Mouse (Mus musculus) cerebral cortex, adult 2 months (tissue): ENCODE measurements around the gene Rexo1.

ENCODE experiments used
- WGBS: fragments of 180-500 bp; shearing (Covaris S2); methylation state at CpG from one replicate; pipeline ENCODE4 v1.1.7; 2018; 5-methylcytosine and 5-hydroxymethylcytosine counted together

Gene Rexo1

DNA sequence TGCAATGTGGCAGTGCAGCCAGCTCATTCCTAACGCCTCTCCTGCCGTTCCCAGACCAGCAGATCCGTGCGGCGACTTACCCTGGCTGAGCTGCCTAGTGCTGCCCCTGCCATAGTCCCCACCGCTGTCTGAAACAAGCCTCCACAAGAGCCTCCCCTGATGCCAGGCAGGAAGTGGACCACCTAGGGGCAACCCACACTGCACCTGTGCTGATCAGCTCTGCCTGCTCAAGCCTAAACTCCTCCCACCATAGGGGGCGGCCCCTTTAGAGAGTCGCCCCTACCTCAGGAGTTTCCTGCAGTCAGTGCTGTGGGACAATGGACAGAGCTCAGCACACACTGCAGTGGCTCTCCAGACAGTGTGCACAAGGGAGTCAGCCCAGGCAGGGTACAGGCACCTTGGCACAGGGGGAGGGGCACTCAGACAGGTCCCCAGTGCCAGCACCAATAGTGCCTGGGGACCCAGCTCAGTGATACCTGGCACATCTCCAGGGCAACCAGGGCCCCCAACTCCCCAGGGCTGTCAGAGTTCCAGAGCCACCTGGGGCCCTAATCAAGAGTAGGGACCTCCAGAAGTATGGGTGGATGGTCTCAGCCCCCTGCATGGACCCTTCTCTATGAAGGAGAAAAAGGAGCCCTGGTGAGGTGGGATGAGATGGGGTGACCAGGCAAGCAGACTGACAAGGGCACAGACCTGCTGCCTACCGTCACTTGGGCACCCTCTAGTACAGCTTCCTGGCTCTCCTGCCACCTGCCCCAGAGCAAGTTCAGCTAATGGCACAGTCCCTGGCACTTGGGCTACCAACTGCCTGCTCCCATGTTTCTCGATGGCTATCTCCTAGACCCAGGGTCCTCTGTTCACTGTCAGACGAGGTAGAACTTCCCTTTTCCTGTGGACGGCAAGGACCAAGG lies 23.5 kb upstream of the Rexo1 start:
- WGBS = 57% methylated on average over 12 of the region's 12 CpGs

DNA sequence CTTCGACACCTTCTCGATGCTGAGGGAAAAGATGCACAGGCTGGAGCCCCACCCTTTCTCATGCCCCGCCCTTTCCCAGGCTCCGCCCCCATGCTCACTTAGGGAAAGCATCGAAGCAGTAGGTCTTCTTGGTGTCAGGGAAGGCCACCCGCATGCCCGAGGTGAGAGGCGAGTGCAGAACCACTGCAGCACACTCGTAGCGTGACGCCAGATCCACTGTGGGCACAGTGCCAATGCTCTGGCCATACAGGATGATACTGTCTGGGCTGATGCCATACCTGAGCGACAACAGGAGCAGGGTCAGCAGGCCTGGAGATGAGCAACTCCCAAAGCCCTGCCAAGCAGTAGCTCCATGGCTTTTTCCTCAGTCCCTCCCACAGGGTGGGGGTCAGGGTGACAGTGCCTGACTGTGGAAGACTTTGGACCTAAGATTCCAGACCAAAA lies 22.7 kb upstream of the Rexo1 start:
- 55% methylated on average over 12 of the region's 12 CpGs for WGBS

DNA sequence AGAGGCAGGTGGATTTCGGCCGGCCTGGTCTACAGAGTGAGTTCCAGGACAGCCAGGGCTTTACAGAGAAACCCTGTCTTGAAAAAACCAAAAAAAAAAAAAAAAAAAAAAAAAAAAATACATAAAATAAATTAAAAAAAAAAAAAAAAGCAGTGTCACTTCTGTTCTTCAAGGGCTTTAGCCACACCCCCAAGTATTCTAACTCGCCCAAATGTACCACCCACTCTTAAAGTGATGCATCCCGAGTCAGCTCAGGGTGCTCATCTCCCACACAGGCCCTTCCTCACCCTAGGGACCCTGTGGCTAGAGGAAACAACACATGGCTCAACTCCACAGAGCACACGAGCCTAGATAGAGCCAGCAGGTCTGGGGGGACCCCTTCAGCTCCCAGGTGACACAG lies 21.7 kb upstream of the Rexo1 start:
- WGBS = 68% methylated on average over 5 of the region's 5 CpGs

DNA sequence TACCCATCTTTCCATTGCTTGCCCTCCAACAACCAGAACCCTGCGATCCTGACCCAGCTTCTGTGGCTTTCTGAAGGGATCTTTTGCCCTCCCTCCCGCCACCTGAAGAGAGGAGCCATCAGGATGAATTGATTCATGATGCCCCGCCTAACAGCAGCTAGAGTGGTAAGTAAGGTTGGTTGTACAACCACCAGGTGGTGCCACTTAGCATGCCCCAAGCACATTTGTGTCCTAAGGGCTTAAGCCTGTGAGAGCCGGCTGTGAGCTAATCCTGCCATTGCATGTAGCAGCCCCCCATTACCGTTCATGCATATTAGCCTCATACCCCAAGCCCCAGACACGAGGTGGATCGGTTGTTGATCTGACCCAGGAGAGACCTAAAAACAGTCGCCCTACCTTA lies 17.6 kb upstream of the Rexo1 start:
- WGBS = 8% methylated on average over 8 of the region's 8 CpGs

DNA sequence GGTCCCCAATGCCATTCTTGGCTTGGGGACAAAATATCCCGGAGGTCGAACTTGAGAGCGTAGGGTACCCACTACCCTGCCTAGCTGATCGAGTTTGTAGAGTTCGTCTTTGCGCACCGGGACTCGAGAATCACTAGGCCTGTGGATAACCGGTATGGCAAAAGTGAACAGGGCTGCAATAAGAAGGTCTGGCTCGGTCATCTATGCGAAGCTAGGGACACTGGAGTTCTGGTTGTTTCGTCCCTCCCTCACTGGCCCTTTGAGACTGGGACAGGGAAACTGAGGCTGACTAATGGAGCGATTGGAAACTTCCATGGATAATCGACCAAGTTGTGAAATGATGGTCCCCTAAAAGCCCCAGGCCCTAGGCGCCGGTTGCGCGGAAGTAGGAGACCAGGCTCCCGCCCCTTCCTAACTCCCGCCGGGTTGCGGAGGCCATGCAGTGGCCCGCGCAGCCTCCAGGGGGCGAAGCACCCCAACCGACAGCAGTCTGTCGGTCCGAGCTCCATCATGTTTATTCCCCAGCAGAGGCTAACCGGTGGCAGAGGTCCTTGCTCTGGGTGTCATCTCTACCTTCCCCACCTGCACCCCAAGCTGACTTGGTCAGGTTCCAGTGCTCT lies 16.9 kb upstream of the Rexo1 start:
- WGBS = 2% methylated on average over 29 of the region's 29 CpGs

DNA sequence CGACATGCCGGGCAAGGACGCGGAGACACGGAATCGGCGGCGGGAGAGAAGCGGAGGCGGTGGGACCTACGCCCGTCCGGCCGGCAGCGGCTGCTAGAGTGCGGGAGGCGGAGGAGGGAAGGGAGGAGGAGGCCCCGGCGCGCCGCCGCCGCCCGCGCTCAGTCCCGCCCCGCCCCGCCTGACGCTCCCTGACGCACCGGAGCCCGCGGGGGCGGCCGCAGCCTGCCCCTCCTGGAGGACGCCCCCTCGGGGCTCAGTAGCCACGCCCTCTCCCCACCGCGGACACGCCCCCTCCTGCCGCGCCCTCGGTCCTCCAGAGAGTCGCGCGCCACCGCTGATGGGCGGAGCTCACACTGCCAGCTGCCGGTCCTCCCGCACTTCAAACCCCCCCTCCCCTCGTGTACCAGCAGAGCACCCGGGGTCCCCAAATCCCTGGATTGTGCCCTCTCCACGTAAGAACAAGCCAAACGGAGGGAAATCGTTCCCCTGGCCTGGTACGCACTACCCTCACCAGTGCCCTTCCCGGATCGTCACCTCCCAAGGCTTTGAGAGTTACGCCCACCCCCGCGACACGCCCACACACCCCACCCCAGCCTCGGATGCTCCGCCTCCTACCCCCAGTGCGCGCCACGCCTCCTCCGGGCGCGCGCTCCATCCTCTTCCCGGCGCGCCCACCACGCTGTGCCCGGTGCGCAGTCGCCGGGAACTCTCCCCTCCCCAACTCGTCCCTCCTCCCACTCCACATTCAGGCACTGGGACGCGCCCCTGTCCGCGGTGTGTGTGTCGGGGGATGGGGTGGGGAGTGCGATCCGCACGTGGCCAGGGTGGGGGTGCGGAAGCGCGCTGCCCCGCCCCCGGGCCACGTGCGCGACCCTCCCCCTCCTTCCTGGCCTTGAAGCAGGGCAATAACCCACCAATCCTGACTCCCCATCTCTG lies 16.1 kb upstream of the Rexo1 start, which contains the start of gene Klf16:
Klf16 (minus strand) TSS at position 127 of the 936 bp plus-strand sequence.
- WGBS = under 1% methylated on average over 89 of the region's 97 CpGs

DNA sequence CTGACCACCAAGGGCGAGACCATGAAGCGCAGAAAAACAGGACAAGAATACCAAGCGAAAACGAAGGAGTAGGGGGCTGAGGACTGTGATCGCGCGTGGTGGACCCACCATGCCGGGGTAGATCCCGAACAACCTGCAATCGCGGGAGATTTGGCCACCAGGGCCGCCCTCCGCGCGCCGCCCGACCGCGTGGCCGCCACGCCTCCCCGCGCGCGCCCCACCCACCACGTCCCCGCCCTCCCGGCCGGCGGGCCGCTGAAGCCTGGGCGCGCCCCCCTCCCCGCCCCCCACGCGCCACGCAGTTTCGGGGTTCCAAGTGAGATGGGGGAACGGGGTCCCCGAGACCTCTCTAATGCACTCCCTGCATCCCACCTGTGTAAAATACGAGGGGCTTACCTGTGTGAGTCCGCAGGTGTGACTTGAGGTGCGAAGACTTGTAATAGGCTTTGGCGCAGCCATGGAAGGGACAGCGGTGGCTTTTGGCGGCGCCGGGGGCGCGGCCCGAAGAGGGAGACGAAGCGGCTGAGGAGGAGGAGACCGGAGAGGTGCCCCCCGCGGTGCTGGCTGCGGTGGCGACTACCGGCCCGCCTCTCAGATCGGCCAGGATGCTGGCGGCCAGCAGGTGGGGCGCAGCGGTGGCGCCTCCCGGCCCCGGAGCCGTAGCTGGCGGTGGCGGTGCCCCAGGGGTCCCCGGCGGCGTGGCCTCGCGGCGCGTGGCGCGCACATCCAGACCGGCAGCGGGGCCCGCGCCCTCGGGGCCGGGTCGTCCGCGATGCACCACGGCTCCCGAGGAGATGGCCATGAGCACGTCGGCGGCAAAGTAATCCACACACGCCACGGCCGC lies 15.2 kb upstream of the Rexo1 start:
- WGBS = under 1% methylated on average over 88 of the region's 96 CpGs

DNA sequence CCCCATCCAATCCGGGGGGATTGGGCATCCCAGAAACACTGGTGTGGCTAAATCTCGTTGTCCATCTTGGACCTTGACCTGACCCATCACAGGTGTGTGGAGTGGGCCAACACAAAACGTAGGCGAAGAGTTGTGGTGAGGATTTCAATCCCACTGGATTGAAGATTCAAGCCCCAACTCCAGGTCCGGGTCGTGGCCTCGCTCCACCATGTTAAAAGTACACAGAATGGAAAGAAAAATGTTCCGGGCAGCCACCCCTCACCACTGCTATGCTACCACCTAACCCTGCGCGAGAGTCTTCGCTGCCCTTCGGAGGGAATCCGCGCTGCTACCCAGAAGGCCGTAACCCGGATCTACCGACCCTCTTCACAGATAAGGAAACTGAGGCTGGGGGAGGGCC lies 14.6 kb upstream of the Rexo1 start:
- WGBS = 15% methylated on average over 17 of the region's 17 CpGs

DNA sequence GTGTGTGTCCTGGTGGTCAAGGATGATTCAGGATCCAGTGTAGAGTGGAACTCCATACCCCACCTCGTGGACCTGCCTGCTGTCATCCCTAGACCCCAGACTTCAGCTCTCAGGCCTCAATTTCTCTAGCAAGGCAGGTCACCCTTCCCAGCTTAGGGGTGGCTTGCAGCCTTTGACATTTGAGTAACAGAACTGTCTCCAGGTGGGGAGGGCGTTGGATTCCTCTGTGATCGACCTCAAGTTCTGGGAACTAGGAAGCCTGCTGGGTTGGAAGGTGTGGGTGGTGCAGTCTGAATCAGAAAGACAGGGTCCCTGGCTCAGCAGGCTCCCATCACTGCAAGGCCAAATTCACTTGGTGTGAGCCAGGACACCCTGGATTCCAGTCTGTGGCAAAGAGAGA lies 13.5 kb upstream of the Rexo1 start:
- 54% methylated on average over 3 of the region's 3 CpGs for WGBS

DNA sequence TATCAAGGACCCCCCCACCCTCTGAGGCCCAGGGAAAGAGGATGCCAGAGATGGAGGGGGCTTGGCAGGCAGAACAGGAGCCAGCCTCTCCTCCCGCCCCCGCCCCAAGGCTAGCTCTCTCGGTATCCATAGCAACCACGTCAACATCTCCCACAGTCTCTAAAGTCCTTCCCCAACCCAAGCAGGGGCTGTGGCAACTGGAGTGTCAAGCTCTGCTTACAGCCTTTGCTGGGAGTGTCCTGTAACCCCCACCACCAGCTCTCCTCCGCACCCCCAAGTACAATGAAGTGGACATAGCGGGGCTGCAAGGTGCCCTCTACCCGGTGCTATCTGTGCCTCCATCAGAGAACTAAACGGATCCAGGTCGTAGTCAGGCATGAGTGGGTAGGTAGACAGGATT lies 12.6 kb upstream of the Rexo1 start:
- WGBS = 44% methylated on average over 9 of the region's 9 CpGs

DNA sequence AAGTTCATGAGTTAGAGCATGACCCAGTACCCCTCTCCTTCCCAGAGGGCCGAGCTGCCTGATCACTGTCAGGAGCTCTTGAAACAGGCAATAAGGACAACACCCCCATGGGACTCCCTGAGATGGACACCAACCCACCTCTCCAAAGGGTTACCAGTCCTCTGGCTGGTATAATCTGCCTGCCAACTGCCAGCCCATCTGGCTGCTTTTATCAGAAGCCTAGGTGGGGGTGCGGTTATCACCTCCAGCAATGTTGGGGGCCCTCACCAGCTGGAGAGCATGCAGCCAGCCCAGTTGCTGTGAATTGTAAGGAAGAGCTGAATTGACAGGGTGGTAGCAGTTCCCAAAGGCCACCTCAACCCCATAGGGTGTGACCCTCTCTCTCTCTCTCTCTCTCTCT lies 11.1 kb upstream of the Rexo1 start:
- 70% methylated on average over 2 of the region's 2 CpGs for WGBS

DNA sequence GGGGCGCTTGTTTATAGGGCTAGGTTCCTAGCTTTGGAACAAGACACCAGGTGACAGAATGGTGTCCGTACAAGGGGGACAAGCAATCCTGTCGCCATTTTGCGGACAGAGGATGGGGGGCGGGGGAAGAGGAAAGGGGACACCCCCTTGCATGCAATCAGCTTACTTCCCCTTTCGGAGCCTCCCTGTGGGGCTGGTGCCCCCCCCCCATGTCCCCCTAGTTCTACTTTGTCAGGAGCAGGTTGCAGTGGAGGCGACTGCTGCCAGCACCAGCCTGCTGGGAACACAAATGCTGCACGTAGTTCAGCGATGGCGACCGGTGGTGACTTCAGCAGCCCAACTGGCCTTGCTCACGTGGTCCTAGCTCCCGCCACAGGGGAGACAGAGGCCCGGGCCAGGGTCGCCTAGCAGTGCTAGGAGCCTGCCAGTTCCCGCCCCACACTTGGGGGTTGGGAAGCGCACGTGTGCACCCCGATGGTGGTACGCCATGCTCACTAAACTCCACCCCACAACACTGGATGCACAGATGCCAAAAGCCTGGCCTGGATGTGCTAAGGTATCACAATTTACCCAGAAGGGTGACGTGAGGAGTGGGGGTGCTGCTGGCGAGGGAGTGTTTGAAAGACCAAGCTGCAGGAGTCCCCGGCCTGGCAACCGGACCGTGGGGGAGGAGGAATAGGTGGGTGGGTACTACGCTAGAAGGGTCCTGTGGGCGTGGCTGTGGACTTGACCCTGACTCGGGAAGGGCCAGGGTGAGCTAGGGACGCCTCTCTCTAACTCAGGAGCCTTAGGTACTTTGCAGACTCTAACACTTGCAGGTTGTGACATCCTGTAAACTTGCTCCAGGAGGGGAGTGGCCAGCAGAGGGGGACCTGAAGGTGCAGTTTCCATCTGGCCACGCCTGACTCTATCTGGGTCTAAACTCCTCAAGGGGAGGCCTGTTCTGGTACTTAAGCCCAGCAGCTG lies 9.8 kb upstream of the Rexo1 start:
- 31% methylated on average over 30 of the region's 30 CpGs for WGBS

DNA sequence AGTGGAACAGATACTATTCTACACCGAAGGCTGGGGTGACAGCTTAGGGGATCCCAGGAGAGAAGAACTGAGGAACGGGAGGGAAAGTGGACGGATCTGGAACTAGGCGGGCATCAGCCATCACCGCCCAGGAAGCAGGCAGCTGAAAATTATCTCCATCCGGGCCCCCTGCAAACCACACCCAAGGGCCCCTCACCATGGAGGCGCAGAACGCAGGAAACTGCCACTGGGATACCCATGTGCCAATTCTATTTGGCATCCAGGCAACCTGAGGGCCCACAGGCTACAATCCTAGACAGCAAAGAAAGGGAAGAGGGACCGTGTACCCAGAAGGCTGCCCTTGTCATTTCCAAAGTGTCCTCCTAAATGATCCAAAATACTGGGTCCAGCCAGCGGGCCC lies 9.1 kb upstream of the Rexo1 start:
- 88% methylated on average over 10 of the region's 10 CpGs for WGBS

DNA sequence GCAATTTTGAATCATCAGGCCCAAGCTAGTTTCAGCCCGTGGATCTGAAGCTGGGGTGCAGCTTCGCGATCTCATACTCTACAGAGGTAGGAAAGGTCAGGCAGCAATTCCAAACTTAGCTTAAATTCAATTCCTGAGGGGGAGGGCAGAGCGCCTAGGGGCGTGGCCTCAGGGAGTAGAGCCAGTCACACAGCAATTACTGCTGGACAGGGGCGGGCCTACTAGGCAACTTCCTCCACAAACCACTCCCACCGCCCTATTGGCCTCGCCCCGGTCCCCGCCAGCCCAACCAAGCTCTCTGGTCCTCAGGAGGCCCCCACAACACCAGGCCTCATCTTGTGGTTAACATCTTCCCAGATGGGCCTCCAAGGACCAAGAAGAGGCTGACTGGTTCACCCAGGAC lies 8.3 kb upstream of the Rexo1 start:
- WGBS = 53% methylated on average over 10 of the region's 10 CpGs

DNA sequence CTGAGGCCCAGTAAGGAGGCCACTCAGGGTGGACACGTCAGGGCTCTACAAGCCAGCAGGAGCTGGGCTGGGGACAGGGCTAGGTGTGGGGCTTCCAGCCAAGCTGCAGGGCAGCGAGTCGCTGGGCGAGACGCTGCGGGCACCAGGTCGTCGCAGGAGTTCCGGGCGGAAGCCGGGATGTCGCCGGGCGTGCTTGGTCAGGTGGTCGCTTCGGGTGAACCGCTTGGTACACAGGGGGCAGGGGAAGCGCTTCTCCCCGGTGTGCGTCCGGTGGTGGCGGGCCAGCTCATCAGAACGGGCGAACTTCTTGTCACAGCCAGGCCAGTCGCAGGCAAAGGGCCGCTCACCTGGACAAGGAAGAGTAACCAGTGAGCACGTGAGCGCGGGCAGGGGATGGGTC lies 7.5 kb upstream of the Rexo1 start:
- WGBS = 97% methylated on average over 29 of the region's 29 CpGs

DNA sequence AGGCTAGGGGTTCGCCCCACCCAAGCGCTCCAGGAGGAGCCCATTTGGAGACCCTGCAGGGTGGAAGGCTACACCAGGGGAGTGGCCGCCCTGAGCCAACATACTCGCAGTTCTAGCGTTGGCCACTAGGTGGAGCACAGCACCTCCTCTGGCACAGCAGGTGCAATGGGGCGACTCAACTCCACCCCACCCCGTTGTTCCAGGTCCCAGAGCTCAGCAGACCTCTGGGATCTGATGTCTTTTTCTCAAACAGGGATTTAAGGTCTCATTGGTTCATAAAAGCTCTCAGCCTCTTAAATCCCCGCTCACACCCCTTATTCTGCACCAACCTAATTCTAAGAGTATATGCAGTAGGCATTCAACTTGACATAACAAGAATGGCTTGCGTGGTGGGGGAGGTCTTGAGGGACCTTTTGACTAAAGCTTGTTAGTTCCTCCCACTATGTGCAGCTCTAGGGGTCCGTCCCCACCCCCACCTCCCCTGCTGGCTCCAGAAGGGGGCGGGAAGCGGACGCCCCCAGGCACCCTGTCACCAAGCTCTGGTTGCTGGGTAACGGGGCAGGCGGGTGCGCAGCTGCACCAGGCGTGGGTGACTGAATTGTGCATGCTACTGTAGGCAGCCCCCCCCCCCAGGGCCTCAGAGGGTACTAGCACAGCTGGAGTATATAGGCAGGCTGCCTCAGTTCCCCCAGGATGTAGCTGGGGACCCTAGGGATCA lies 5.2 kb upstream of the Rexo1 start:
- 14% methylated on average over 17 of the region's 17 CpGs for WGBS

DNA sequence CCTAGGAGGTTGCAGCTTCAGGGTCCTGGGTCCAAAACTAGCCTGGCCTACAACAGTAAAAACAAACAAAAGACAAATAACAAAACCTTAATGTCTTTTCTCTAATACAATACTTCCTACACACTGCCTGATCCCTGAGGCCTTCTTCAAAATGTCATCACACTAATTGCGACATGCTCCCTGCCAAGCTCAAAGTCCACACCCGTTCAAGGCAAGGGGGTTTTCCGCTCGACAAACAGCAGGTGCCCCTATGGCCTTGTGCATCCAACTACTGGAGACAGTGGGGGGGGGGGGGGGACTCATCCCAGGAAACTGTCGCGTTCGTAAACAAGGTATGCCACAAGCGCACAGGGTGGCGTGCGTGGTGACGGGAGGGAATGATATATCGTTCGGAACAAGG lies 739 bp downstream of the Rexo1 start:
- WGBS = under 1% methylated on average over 13 of the region's 13 CpGs

DNA sequence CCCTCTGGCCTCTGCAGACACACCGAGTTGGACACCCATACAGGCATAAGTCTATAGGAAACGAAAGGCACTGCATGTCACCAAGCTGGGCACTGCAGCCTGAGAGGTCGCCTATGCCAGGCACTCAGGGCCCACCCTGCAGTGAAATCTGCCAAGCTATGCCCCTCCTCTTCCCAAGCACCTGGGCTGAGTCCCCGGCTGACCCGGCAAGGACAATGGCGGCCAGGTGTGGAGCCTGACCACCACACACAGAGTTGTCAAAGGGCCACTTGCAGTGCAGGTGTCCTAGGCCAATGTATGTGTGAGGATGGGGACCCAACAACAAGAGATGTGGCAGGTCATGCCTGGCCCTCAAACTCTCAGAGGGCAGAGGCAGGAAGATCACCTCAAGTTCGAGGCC lies 1.9 kb downstream of the Rexo1 start:
- WGBS = 90% methylated on average over 7 of the region's 7 CpGs

DNA sequence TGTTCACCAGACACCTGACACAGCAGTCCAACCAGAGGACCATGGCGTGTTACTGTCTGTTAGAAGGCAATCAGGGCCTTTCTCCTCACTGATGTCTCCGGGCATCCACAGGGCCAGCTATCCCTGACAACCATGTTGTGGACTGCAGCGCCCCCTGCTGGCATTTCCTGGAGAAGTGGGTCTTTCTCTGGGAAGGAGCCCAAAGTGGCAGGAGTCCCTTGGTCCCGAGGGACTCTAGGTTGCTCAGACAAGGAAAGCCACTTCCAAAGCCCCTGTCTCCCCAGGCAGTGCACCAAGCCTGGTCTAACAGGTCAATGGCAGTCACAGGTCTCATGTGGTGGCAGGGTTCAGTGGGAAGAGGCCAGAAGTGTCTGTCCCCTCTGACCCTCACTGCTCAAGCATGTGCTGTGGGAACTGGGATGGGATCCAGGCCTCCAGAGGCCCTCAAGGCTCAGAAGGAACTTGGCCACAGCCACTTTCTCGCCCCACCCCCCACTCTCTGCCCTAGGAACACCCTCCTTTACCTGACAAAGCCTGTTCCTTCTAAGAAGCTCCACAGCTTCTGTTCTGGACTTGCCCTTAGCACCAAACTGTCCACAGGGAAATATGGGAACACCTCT lies 3.9 kb downstream of the Rexo1 start:
- 30% methylated on average over 5 of the region's 5 CpGs for WGBS
